Mouse (Mus musculus): ENCODE data around the gene Spaca3.

DNA sequence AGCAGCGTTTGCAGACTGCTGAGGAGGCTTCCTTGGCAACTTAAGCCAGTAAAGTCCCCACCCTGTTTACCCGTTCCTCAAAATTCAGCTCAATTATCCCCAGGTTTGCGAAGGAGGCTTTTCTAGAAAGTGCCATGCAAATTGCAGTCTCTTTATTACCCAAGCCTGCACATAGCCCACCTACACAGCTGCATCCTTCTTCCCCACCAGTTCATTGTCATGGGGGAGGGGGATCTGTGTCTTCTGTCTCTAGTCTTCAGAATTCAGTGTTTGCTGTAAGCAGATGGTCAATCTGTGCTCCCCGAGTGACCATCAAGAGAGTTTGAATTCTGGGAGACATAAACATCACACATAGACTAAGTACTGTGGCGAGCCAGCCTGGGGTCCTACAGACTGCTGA lies 47.0 kb upstream of the Spaca3 start:
- no peak for TF ChIP-seq CTCF (conservative IDR thresholded peaks at IDR 0.05; ENCODE audit: low read length)
- TF ChIP-seq NANOG (IDR thresholded peaks at IDR 0.05; ENCODE audit: borderline replicate concordance, low read length): no peak
